Mouse (Mus musculus): ENCODE results near the gene Mrpl48. TPM values are rescaled to one million over a fixed set of nuclear protein-coding genes. Genes with fewer than 3 reads are reported as not detected.

Gene Mrpl48
- polyA plus RNA-seq, 1 experiment = 7.8 TPM

GRCm38 (mm10) chr7:100550338-100551007, 57.6 kb downstream of the Mrpl48 start:
- peaks cover 3% of the 10 kb centered on the region for H3K4me1 ChIP-seq (ENCODE audit: control insufficient read depth, insufficient read depth, insufficient read length, low read length)
- 54% methylated on average over 5 of the region's 5 CpGs for WGBS
- no peak for TF ChIP-seq CTCF (IDR thresholded peaks at IDR 0.05; ENCODE audit: extremely low read depth, insufficient read length, insufficient replicate concordance, low read depth, low read length)
- TF ChIP-seq POLR2A (IDR thresholded peaks at IDR 0.05; ENCODE audit: low read depth, low read length) = no peak

GRCm38 (mm10) chr7:100549796-100550195, 58.3 kb downstream of the Mrpl48 start:
- peaks cover 7% of the 10 kb centered on the region; the same call in 1 of the 2 replicates for H3K4me1 ChIP-seq (ENCODE audit: control insufficient read depth, insufficient read depth, insufficient read length, low read length)
- peaks cover 8% of the 10 kb centered on the region for H3K36me3 ChIP-seq (ENCODE audit: control insufficient read depth, insufficient read depth, low read length)
- no peak overlapping the region for H3K27ac ChIP-seq (ENCODE audit: insufficient read depth, low read depth, low read length)
- no peak overlapping the region for H3K4me3 ChIP-seq (ENCODE audit: low read depth, low read length)
- no peaks in the 10 kb centered on the region for H3K27me3 ChIP-seq (ENCODE audit: control insufficient read depth, insufficient read depth, low read length)
- no peak for TF ChIP-seq CTCF (IDR thresholded peaks at IDR 0.05; ENCODE audit: extremely low read depth, insufficient read length, insufficient replicate concordance, low read depth, low read length)
- WGBS = 92% methylated on average over 3 of the region's 3 CpGs

More at GRCm38 (mm10) chr7:100550338-100551007, 57.6 kb downstream of the Mrpl48 start:
- Histone ChIP-seq H3K27me3 (ENCODE audit: control insufficient read depth, insufficient read depth, low read length) (no peaks in the 10 kb centered on the region), H3K4me3 (ENCODE audit: low read depth, low read length) (no peak overlapping the region), H3K36me3 (ENCODE audit: control insufficient read depth, insufficient read depth, low read length) (peaks cover 8% of the 10 kb centered on the region), H3K27ac (ENCODE audit: insufficient read depth, low read depth, low read length) (no peak overlapping the region)

- Histone ChIP-seq H3K27me3 (ENCODE audit: control insufficient read depth, insufficient read depth, low read length) (no peaks in the 10 kb centered on the region), H3K4me1 (ENCODE audit: control insufficient read depth, insufficient read depth, insufficient read length, low read length) (peaks cover 16% of the 10 kb centered on the region; the same call in 1 of the 2 replicates), H3K27ac (ENCODE audit: insufficient read depth, low read depth, low read length) (no peak overlapping the region), H3K4me3 (ENCODE audit: low read depth, low read length) (no peak overlapping the region), H3K36me3 (ENCODE audit: control insufficient read depth, insufficient read depth, low read length) (peaks cover 8% of the 10 kb centered on the region)
- 51% methylated on average over 4 of the region's 4 CpGs for WGBS
- TF ChIP-seq CTCF (IDR thresholded peaks at IDR 0.05; ENCODE audit: extremely low read depth, insufficient read length, insufficient replicate concordance, low read depth, low read length) = no peak
- TF ChIP-seq POLR2A (IDR thresholded peaks at IDR 0.05; ENCODE audit: low read depth, low read length) = no peak
Observed at GRCm38 (mm10) chr7:100547631-100548030, 60.5 kb downstream of the Mrpl48 start.

GRCm38 (mm10) chr7:100544437-100544836, 63.7 kb downstream of the Mrpl48 start:
- TF ChIP-seq CTCF (IDR thresholded peaks at IDR 0.05; ENCODE audit: extremely low read depth, insufficient read length, insufficient replicate concordance, low read depth, low read length) = no peak
- WGBS = 18% methylated on average over 1 of the region's 1 CpGs
- peak overlapping the region; percentile 53; the same call in 1 of the 2 replicates for H3K27ac ChIP-seq (ENCODE audit: insufficient read depth, low read depth, low read length)
- H3K4me3 ChIP-seq (ENCODE audit: low read depth, low read length) = no peak overlapping the region
- H3K4me1 ChIP-seq (ENCODE audit: control insufficient read depth, insufficient read depth, insufficient read length, low read length) = peaks cover 16% of the 10 kb centered on the region; the same call in 1 of the 2 replicates
- no peaks in the 10 kb centered on the region for H3K27me3 ChIP-seq (ENCODE audit: control insufficient read depth, insufficient read depth, low read length)
- H3K36me3 ChIP-seq (ENCODE audit: control insufficient read depth, insufficient read depth, low read length) = peaks cover 13% of the 10 kb centered on the region

- peaks cover 10% of the 10 kb centered on the region; the same call in 1 of the 2 replicates for H3K4me1 ChIP-seq (ENCODE audit: control insufficient read depth, insufficient read depth, insufficient read length, low read length)
- TF ChIP-seq POLR2A (IDR thresholded peaks at IDR 0.05; ENCODE audit: low read depth, low read length) = no peak
- no peak for TF ChIP-seq CTCF (IDR thresholded peaks at IDR 0.05; ENCODE audit: extremely low read depth, insufficient read length, insufficient replicate concordance, low read depth, low read length)
- WGBS = 93% methylated on average over 9 of the region's 9 CpGs
- H3K27ac ChIP-seq (ENCODE audit: insufficient read depth, low read depth, low read length) = no peak overlapping the region
- no peaks in the 10 kb centered on the region for H3K27me3 ChIP-seq (ENCODE audit: control insufficient read depth, insufficient read depth, low read length)
- no peak overlapping the region for H3K4me3 ChIP-seq (ENCODE audit: low read depth, low read length)
- peaks cover 12% of the 10 kb centered on the region for H3K36me3 ChIP-seq (ENCODE audit: control insufficient read depth, insufficient read depth, low read length)
Observed at GRCm38 (mm10) chr7:100539516-100539915, 68.6 kb downstream of the Mrpl48 start.

GRCm38 (mm10) chr7:100537519-100537902, 70.6 kb downstream of the Mrpl48 start:
- TF ChIP-seq POLR2A (IDR thresholded peaks at IDR 0.05; ENCODE audit: low read depth, low read length) = no peak
- TF ChIP-seq CTCF (IDR thresholded peaks at IDR 0.05; ENCODE audit: extremely low read depth, insufficient read length, insufficient replicate concordance, low read depth, low read length) = no peak
- Histone ChIP-seq H3K4me1 (ENCODE audit: control insufficient read depth, insufficient read depth, insufficient read length, low read length) (peaks cover 3% of the 10 kb centered on the region; the same call in 1 of the 2 replicates), H3K27ac (ENCODE audit: insufficient read depth, low read depth, low read length) (peak overlapping the region; percentile 94), H3K36me3 (ENCODE audit: control insufficient read depth, insufficient read depth, low read length) (peaks cover 12% of the 10 kb centered on the region), H3K27me3 (ENCODE audit: control insufficient read depth, insufficient read depth, low read length) (no peaks in the 10 kb centered on the region), H3K4me3 (ENCODE audit: low read depth, low read length) (peak overlapping the region; percentile 98)
- 8% methylated on average over 7 of the region's 7 CpGs for WGBS

GRCm38 (mm10) chr7:100536804-100537518, 71.1 kb downstream of the Mrpl48 start, which contains the start of gene Coa4:
Gene Coa4, plus strand, starts transcription at chr7:100537071.
- H3K4me3 ChIP-seq (ENCODE audit: low read depth, low read length) = peak within 1 kb of the TSS; percentile 98
- H3K27me3 ChIP-seq (ENCODE audit: control insufficient read depth, insufficient read depth, low read length) = no peaks in the 10 kb centered on the region
- TF ChIP-seq POLR2A (IDR thresholded peaks at IDR 0.05; ENCODE audit: low read depth, low read length) = peak; percentile 79
- no peak for TF ChIP-seq CTCF (IDR thresholded peaks at IDR 0.05; ENCODE audit: extremely low read depth, insufficient read length, insufficient replicate concordance, low read depth, low read length)
- H3K36me3 ChIP-seq (ENCODE audit: control insufficient read depth, insufficient read depth, low read length) = peaks cover 12% of the 10 kb centered on the region
- H3K4me1 ChIP-seq (ENCODE audit: control insufficient read depth, insufficient read depth, insufficient read length, low read length) = peaks cover 3% of the 10 kb centered on the region; the same call in 1 of the 2 replicates
- under 1% methylated on average over 33 of the region's 33 CpGs for WGBS
- peak within 1 kb of the TSS; percentile 94 for H3K27ac ChIP-seq (ENCODE audit: insufficient read depth, low read depth, low read length)
